Mouse (Mus musculus): ENCODE measurements at regions not wholly inside any gene's neighbourhood (a gene's known extent, or its start where the extent isn't known, plus 50 kb on each side); places are given as distances from the start of the nearest gene placed in this dataset.

DNA sequence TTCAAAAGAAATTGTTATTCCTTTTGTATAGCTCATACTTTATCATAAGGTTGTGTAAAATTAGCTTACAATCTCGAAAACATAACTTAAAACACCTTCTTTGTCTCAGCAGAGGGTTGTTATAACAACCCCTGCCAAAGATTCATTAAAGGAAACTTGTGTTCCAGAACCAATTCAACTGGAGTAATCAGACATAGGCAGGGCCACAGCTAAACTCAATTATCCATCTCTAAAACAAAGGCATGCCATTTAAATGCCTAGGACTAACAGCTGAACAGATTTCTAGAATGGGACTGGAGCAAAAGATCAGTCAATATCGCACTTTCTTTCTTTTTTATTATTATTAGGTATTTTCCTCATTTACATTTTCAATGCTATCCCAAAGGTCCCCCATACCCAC is 68.8 kb upstream of the Gbe1 start:
- Histone ChIP-seq H3K4me1 (peaks cover 9% of the 10 kb centered on the region), H3K9me3 (no peaks in the 10 kb centered on the region), H3K27ac (replicated peaks) (no peak overlapping the region), H3K27me3 (replicated peaks; ENCODE audit: low read depth, poor library complexity, severe bottlenecking) (no peaks in the 10 kb centered on the region), H3K4me3 (no peak overlapping the region), H3K36me3 (replicated peaks) (no peaks in the 10 kb centered on the region)
- no peak for DNase-seq (ENCODE audit: low spot score)
- 78% methylated on average over 2 of the region's 2 CpGs for WGBS

DNA sequence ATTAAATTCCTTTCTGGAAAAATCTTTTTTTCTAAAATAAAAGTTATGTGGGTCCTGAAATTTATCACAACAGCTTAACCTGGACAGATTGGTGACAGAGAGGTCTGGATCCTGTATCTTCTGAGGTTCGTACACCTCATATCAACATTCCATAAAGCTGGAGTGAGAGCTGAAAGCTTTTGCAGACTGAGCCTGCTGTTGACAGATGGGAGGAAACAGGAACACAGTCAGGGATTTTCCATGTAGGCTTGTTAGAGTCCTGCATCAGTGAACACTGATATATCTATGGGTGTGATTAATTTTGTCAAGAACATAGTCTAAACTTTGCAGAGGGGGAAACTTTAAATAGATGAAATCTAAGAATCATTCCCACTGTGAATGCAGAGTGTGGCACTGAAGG is 54.4 kb upstream of the Gbe1 start:
- Histone ChIP-seq H3K9me3 (no peaks in the 10 kb centered on the region), H3K4me3 (no peak overlapping the region), H3K4me1 (no peaks in the 10 kb centered on the region), H3K27me3 (replicated peaks; ENCODE audit: low read depth, poor library complexity, severe bottlenecking) (no peaks in the 10 kb centered on the region), H3K36me3 (replicated peaks) (no peaks in the 10 kb centered on the region), H3K27ac (replicated peaks) (no peak overlapping the region)
- 79% methylated on average over 1 of the region's 1 CpGs for WGBS
- no peak for DNase-seq (ENCODE audit: low spot score)

DNA sequence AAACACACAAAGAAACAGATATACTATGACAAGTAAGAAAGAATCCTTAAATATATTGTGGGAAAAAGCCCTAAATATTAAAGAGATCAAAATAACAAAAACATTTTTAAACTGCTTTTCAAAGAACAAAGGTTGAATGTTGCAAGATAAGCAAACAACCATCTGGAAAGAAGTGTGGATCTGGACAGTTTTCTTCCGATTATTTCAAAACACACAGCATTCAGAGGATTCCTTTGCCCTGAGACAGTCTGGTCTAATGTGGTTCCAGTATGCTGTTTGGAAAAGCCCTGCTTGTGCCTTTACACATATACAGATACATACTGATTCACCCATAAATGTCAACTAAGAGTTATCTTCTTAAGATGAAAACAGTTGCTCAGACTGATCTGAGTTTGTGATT is 53.6 kb upstream of the Gbe1 start:
- WGBS: 78% methylated on average over 1 of the region's 1 CpGs
- H3K4me1 ChIP-seq: no peaks in the 10 kb centered on the region
- H3K27ac ChIP-seq (replicated peaks): no peak overlapping the region
- H3K36me3 ChIP-seq (replicated peaks): no peaks in the 10 kb centered on the region
- H3K9me3 ChIP-seq: no peaks in the 10 kb centered on the region
- H3K4me3 ChIP-seq: no peak overlapping the region
- no peaks in the 10 kb centered on the region for H3K27me3 ChIP-seq (replicated peaks; ENCODE audit: low read depth, poor library complexity, severe bottlenecking)
- no peak for DNase-seq (ENCODE audit: low spot score)
